Mouse (Mus musculus): ENCODE data around the gene Dact3. TPM values are rescaled to one million over a fixed set of nuclear protein-coding genes. Genes with fewer than 3 reads are reported as not detected.

Dact3 gene
- polyA plus RNA-seq, 1 experiment from 2014 or later, result 7.6 TPM

- ATAC-seq (ENCODE audit: low FRiP score), result no peak
- no peaks in the 10 kb centered on the region for H3K27me3 ChIP-seq (ENCODE audit: control insufficient read depth, insufficient read depth, low read length)
- H3K4me3 ChIP-seq (ENCODE audit: low read depth, low read length), result no peak overlapping the region
- H3K36me3 ChIP-seq (ENCODE audit: control insufficient read depth, insufficient read depth, low read length), result peaks cover 11% of the 10 kb centered on the region
- no peaks in the 10 kb centered on the region for H3K9me3 ChIP-seq (ENCODE audit: control insufficient read depth, low read length)
- H3K4me1 ChIP-seq (replicated peaks; ENCODE audit: control insufficient read depth, insufficient read depth, low read length), result peaks cover 30% of the 10 kb centered on the region
- 95% methylated on average over 3 of the region's 3 CpGs for WGBS
- H3K4me2 ChIP-seq (replicated peaks; ENCODE audit: low read depth, low read length), result no peak overlapping the region
- no peak overlapping the region for H3K27ac ChIP-seq (ENCODE audit: low read depth, low read length)
- H3K9ac ChIP-seq (ENCODE audit: low read depth, low read length), result no peak overlapping the region
- no peak for DNase-seq (ENCODE audit: low spot score)
Measured at GRCm38 (mm10) chr7:16918670-16919069, 43.6 kb downstream of the Dact3 start.

- no peaks in the 10 kb centered on the region for H3K27me3 ChIP-seq (ENCODE audit: control insufficient read depth, insufficient read depth, low read length)
- no peaks in the 10 kb centered on the region for H3K9me3 ChIP-seq (ENCODE audit: control insufficient read depth, low read length)
- peak overlapping the region; percentile 14; the same call in 1 of the 2 replicates for H3K4me3 ChIP-seq (ENCODE audit: low read depth, low read length)
- H3K4me2 ChIP-seq (replicated peaks; ENCODE audit: low read depth, low read length), result peak overlapping the region; percentile 5; the same call in 1 of the 2 replicates
- no peak overlapping the region for H3K9ac ChIP-seq (ENCODE audit: low read depth, low read length)
- peaks cover 30% of the 10 kb centered on the region for H3K4me1 ChIP-seq (replicated peaks; ENCODE audit: control insufficient read depth, insufficient read depth, low read length)
- DNase-seq (ENCODE audit: low spot score), result no peak
- H3K36me3 ChIP-seq (ENCODE audit: control insufficient read depth, insufficient read depth, low read length), result peaks cover 11% of the 10 kb centered on the region
- WGBS, result 90% methylated on average over 13 of the region's 13 CpGs
- H3K27ac ChIP-seq (ENCODE audit: low read depth, low read length), result no peak overlapping the region
- no peak for ATAC-seq (ENCODE audit: low FRiP score)
Measured at GRCm38 (mm10) chr7:16919395-16920149, 44.5 kb downstream of the Dact3 start.

- peaks cover 11% of the 10 kb centered on the region for H3K36me3 ChIP-seq (ENCODE audit: control insufficient read depth, insufficient read depth, low read length)
- 80% methylated on average over 7 of the region's 7 CpGs for WGBS
- H3K9me3 ChIP-seq (ENCODE audit: control insufficient read depth, low read length), result no peaks in the 10 kb centered on the region
- H3K4me1 ChIP-seq (replicated peaks; ENCODE audit: control insufficient read depth, insufficient read depth, low read length), result peaks cover 30% of the 10 kb centered on the region
- H3K9ac ChIP-seq (ENCODE audit: low read depth, low read length), result no peak overlapping the region
- 0 out of 2 replicates have a peak overlapping the region, but pooled peaks have one; percentile 5 for H3K4me2 ChIP-seq (replicated peaks; ENCODE audit: low read depth, low read length)
- no peak overlapping the region for H3K27ac ChIP-seq (ENCODE audit: low read depth, low read length)
- no peak overlapping the region; the same call in 1 of the 2 replicates for H3K4me3 ChIP-seq (ENCODE audit: low read depth, low read length)
- ATAC-seq (ENCODE audit: low FRiP score), result no peak
- DNase-seq (ENCODE audit: low spot score), result no peak
- H3K27me3 ChIP-seq (ENCODE audit: control insufficient read depth, insufficient read depth, low read length), result no peaks in the 10 kb centered on the region
Measured at GRCm38 (mm10) chr7:16920150-16920579, 45.0 kb downstream of the Dact3 start.

DNA sequence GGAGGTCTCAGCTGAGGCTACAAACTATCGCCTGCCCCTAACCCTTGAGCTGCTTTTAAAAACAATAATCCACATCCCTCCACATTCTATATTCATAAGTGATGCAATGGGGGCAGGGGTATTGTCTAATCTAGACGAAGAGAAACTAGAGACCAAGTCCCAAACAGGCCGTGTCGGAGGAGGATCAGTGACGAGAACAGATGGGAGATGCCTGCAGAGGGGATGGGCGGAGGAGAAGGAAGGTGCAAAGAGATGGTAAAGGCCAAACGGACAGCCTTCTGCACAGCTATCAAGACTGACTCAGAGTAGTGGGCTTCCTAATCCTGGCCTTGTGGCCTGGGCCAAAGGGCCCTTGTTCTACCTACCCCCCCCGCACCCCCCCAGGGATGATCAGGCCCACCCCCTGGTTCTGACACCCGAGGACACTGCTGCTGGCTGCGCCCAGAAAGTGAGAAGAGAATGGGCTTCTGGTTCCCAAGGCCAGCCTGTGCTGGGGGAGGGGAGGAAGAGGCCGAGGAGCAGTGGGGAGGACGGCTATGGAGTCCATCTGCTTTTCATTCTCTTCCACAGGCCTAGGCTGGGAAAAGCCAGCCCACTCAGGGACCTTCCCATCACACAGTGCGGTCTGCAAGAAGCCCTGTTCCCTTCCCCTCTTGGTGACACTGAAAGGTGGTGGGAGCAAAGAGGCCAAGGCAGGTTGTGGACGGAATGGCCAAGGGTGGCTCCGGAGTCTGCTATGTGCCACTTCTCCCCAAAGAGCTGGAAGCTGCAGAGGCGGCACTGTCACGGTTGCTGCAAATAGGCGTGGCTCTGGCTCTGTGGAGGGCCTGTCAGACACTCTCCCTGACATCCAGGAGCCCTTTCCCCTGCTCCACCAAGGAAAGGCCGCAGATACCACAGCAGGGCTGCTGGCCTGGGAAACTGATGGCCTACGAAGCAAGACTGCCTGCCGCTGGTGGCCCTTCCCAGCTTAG, 46.0 kb downstream of the Dact3 start:
- peak; percentile 44 for DNase-seq (ENCODE audit: low spot score)
- H3K36me3 ChIP-seq (ENCODE audit: control insufficient read depth, insufficient read depth, low read length), result peaks cover 11% of the 10 kb centered on the region
- no peaks in the 10 kb centered on the region for H3K27me3 ChIP-seq (ENCODE audit: control insufficient read depth, insufficient read depth, low read length)
- H3K27ac ChIP-seq (ENCODE audit: low read depth, low read length), result peak overlapping the region; percentile 68
- H3K9me3 ChIP-seq (ENCODE audit: control insufficient read depth, low read length), result no peaks in the 10 kb centered on the region
- ATAC-seq (ENCODE audit: low FRiP score), result no peak
- peak overlapping the region; percentile 99; the same call in 1 of the 2 replicates for H3K9ac ChIP-seq (ENCODE audit: low read depth, low read length)
- peaks cover 30% of the 10 kb centered on the region for H3K4me1 ChIP-seq (replicated peaks; ENCODE audit: control insufficient read depth, insufficient read depth, low read length)
- peak overlapping the region; percentile 93 for H3K4me3 ChIP-seq (ENCODE audit: low read depth, low read length)
- H3K4me2 ChIP-seq (replicated peaks; ENCODE audit: low read depth, low read length), result peak overlapping the region; percentile 72
- WGBS, result 48% methylated on average over 20 of the region's 21 CpGs

GRCm38 (mm10) chr7:16921881-16922335, 46.8 kb downstream of the Dact3 start:
- peak overlapping the region; percentile 72 for H3K4me2 ChIP-seq (replicated peaks; ENCODE audit: low read depth, low read length)
- H3K27me3 ChIP-seq (ENCODE audit: control insufficient read depth, insufficient read depth, low read length), result no peaks in the 10 kb centered on the region
- H3K4me1 ChIP-seq (replicated peaks; ENCODE audit: control insufficient read depth, insufficient read depth, low read length), result peaks cover 30% of the 10 kb centered on the region
- H3K27ac ChIP-seq (ENCODE audit: low read depth, low read length), result peak overlapping the region; percentile 68
- H3K36me3 ChIP-seq (ENCODE audit: control insufficient read depth, insufficient read depth, low read length), result peaks cover 8% of the 10 kb centered on the region
- ATAC-seq (ENCODE audit: low FRiP score) (no peak), DNase-seq (ENCODE audit: low spot score) (no peak)
- H3K9ac ChIP-seq (ENCODE audit: low read depth, low read length), result peak overlapping the region; percentile 99; the same call in 1 of the 2 replicates
- H3K4me3 ChIP-seq (ENCODE audit: low read depth, low read length), result peak overlapping the region; percentile 93
- WGBS, result 78% methylated on average over 4 of the region's 6 CpGs
- no peaks in the 10 kb centered on the region for H3K9me3 ChIP-seq (ENCODE audit: control insufficient read depth, low read length)

DNA sequence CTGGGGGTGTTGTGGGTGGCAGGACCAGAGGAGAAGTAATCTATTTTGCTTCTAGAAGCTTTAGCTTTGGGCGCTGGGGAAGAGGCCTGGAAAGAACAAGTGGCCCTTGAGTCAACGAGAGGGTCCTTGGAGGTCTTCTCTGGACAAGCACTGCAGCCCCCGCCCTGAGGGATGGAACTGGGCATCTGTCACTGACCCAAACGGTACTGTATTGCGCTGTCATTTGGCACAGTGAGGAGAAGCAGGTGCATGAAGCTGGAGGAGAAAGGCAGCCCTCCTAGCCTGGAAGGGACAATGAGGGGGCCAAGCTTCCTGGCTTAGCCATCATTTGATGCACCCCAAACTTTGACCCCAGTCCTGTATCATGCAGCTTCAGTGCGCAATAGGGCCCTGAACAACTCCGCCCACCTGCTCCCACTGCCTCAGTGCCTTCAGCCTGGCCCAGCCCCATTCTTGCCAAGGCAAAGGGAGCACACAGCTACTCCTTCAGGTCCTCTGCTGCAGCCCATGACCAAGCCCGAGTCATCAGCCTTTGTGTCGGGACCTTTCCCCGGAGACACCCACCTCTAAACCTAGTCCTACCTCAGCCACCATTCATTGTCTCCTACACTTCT, 47.4 kb downstream of the Dact3 start:
- Histone ChIP-seq H3K4me2 (replicated peaks; ENCODE audit: low read depth, low read length) (peak overlapping the region; percentile 72), H3K4me3 (ENCODE audit: low read depth, low read length) (peak overlapping the region; percentile 93), H3K9ac (ENCODE audit: low read depth, low read length) (peak overlapping the region; percentile 99), H3K36me3 (ENCODE audit: control insufficient read depth, insufficient read depth, low read length) (peaks cover 4% of the 10 kb centered on the region; the same call in 1 of the 2 replicates), H3K27ac (ENCODE audit: low read depth, low read length) (peak overlapping the region; percentile 96), H3K9me3 (ENCODE audit: control insufficient read depth, low read length) (no peaks in the 10 kb centered on the region), H3K4me1 (replicated peaks; ENCODE audit: control insufficient read depth, insufficient read depth, low read length) (peaks cover 30% of the 10 kb centered on the region), H3K27me3 (ENCODE audit: control insufficient read depth, insufficient read depth, low read length) (no peaks in the 10 kb centered on the region)
- DNase-seq (ENCODE audit: low spot score) (no peak), ATAC-seq (ENCODE audit: low FRiP score) (no peak)
- WGBS, result 55% methylated on average over 10 of the region's 10 CpGs

- WGBS, result under 1% methylated on average over 57 of the region's 57 CpGs
- peak overlapping the region; percentile 96 for H3K27ac ChIP-seq (ENCODE audit: low read depth, low read length)
- H3K4me1 ChIP-seq (replicated peaks; ENCODE audit: control insufficient read depth, insufficient read depth, low read length), result peaks cover 25% of the 10 kb centered on the region
- peak overlapping the region; percentile 93 for H3K4me3 ChIP-seq (ENCODE audit: low read depth, low read length)
- no peaks in the 10 kb centered on the region for H3K27me3 ChIP-seq (ENCODE audit: control insufficient read depth, insufficient read depth, low read length)
- H3K4me2 ChIP-seq (replicated peaks; ENCODE audit: low read depth, low read length), result peak overlapping the region; percentile 72
- H3K9ac ChIP-seq (ENCODE audit: low read depth, low read length), result peak overlapping the region; percentile 99
- ATAC-seq (ENCODE audit: low FRiP score) (peak; percentile 6; the same call in 1 of the 2 replicates), DNase-seq (ENCODE audit: low spot score) (peak; percentile 50)
- no peaks in the 10 kb centered on the region for H3K9me3 ChIP-seq (ENCODE audit: control insufficient read depth, low read length)
- H3K36me3 ChIP-seq (ENCODE audit: control insufficient read depth, insufficient read depth, low read length), result peaks cover 3% of the 10 kb centered on the region; the same call in 1 of the 2 replicates
Measured at GRCm38 (mm10) chr7:16923283-16924036, 48.3 kb downstream of the Dact3 start.

Measured in hindbrain, embryonic 11.5 days (tissue).